Mouse (Mus musculus): ENCODE measurements around the gene Pde1c. TPM values are rescaled to one million over a fixed set of nuclear protein-coding genes. Genes with fewer than 3 reads are reported as not detected.

The Pde1c gene
- polyA plus RNA-seq, 1 experiment from 2014 or later = 1.5 TPM

DNA sequence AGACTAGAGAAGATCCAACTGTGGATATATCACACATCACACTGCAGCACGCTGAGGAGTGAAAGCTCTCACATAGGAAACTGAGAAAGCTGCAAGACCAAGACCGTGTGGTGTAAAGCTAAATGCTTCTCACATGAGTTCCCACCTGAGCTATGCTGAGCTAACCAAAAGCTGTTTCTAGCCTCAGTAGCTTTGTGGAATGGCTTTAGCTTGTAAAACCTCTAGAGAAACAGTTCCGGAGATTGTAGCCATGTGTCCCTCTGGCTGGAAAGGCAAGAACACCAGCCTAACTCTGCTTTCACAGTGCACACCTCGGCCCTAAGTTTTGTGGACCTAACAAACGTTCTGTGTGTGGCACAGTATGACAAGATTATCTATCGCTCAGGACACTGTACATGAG is 208.8 kb downstream of the Pde1c start:
- no peak for ATAC-seq
- Histone ChIP-seq H3K4me3 (ENCODE audit: low read length) (no peak overlapping the region), H3K9ac (ENCODE audit: low read depth, low read length) (no peak overlapping the region), H3K27me3 (replicated peaks; ENCODE audit: control insufficient read depth, insufficient read depth, low read length) (0 out of 2 replicates have a peak, but pooled peaks cover 5% of the 10 kb centered on the region), H3K4me1 (ENCODE audit: control insufficient read depth, insufficient read depth, low read length) (peaks cover 8% of the 10 kb centered on the region; the same call in 1 of the 2 replicates), H3K27ac (ENCODE audit: low read length) (no peak overlapping the region), H3K4me2 (ENCODE audit: low read depth, low read length) (0 out of 2 replicates have a peak overlapping the region, but pooled peaks have one; percentile 9), H3K36me3 (ENCODE audit: control insufficient read depth, insufficient read depth, low read length) (no peaks in the 10 kb centered on the region), H3K9me3 (ENCODE audit: control insufficient read depth, low read length) (no peaks in the 10 kb centered on the region)
- 46% methylated on average over 6 of the region's 6 CpGs for WGBS

DNA sequence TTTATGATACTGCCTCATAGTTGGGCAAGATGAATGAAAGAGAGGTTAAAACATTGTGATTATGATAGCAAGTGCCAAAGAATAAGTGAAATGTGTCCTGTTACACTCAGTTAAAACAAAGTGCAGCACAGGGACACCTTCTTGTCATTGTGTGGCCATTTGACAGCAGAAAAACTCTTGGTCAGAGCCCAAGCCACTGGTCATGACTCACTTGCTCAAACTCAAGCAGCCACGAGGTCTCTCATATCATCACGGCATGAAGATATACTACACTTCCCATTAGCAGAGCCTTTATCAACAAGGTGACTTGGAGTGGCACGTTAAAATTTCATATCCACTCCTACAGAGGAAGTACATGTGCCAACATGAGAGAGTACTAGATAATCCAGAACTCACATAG is 209.8 kb downstream of the Pde1c start:
- no peak overlapping the region for H3K9ac ChIP-seq (ENCODE audit: low read depth, low read length)
- no peak overlapping the region for H3K4me3 ChIP-seq (ENCODE audit: low read length)
- 71% methylated on average over 3 of the region's 3 CpGs for WGBS
- H3K4me2 ChIP-seq (ENCODE audit: low read depth, low read length) = no peak overlapping the region
- no peak for ATAC-seq
- no peak overlapping the region for H3K27ac ChIP-seq (ENCODE audit: low read length)
- H3K9me3 ChIP-seq (ENCODE audit: control insufficient read depth, low read length) = no peaks in the 10 kb centered on the region
- 0 out of 2 replicates have a peak, but pooled peaks cover 5% of the 10 kb centered on the region for H3K27me3 ChIP-seq (replicated peaks; ENCODE audit: control insufficient read depth, insufficient read depth, low read length)
- peaks cover 8% of the 10 kb centered on the region; the same call in 1 of the 2 replicates for H3K4me1 ChIP-seq (ENCODE audit: control insufficient read depth, insufficient read depth, low read length)
- H3K36me3 ChIP-seq (ENCODE audit: control insufficient read depth, insufficient read depth, low read length) = no peaks in the 10 kb centered on the region

DNA sequence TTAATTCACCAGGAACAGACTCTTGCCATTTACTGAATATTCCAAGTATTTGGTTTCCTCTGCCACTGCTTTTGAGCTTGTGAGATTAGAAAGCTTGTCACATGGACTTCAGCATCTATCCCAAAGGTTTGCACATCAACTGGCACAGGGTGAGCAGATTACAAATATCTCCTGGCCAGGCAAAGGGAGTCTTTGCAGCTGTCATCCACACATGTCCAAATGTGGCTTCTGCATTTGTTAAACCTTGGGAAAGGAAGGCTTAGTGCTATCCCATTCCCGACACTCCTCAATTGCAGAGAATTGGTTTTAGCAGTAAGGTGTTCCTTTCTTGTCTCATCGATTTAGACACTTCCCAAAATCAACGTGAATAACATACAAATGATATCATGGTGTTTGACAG is 221.7 kb downstream of the Pde1c start:
- Histone ChIP-seq H3K27me3 (replicated peaks; ENCODE audit: control insufficient read depth, insufficient read depth, low read length) (no peaks in the 10 kb centered on the region), H3K9ac (ENCODE audit: low read depth, low read length) (no peak overlapping the region), H3K4me3 (ENCODE audit: low read length) (no peak overlapping the region), H3K4me1 (ENCODE audit: control insufficient read depth, insufficient read depth, low read length) (no peaks in the 10 kb centered on the region), H3K9me3 (ENCODE audit: control insufficient read depth, low read length) (no peaks in the 10 kb centered on the region), H3K4me2 (ENCODE audit: low read depth, low read length) (no peak overlapping the region), H3K27ac (ENCODE audit: low read length) (no peak overlapping the region), H3K36me3 (ENCODE audit: control insufficient read depth, insufficient read depth, low read length) (no peaks in the 10 kb centered on the region)
- 77% methylated on average over 3 of the region's 3 CpGs for WGBS
- ATAC-seq = no peak

DNA sequence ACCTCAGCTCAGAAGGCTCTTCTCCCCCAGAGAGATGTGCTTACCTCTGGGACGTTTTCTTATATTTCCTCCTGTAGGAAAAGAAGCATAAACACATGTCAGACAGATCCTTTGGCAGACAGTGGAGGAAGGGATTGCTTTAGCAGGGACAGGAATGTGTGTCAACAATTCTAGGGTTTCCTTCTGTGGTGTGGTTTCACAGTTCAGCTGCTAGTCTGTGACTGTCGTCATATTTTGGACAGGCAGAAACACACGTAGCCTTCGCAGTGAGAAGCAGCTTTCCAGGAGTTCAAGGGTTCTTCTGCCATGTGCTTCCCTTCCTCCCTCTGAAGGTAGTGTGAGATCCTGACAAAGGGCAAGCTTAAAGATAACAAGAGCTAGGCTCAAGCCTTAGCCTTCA is 223.8 kb downstream of the Pde1c start:
- no peak for ATAC-seq
- WGBS = 49% methylated on average over 4 of the region's 4 CpGs
- Histone ChIP-seq H3K4me1 (ENCODE audit: control insufficient read depth, insufficient read depth, low read length) (no peaks in the 10 kb centered on the region), H3K9ac (ENCODE audit: low read depth, low read length) (no peak overlapping the region), H3K9me3 (ENCODE audit: control insufficient read depth, low read length) (no peaks in the 10 kb centered on the region), H3K27ac (ENCODE audit: low read length) (no peak overlapping the region), H3K4me2 (ENCODE audit: low read depth, low read length) (no peak overlapping the region), H3K27me3 (replicated peaks; ENCODE audit: control insufficient read depth, insufficient read depth, low read length) (no peaks in the 10 kb centered on the region), H3K4me3 (ENCODE audit: low read length) (no peak overlapping the region), H3K36me3 (ENCODE audit: control insufficient read depth, insufficient read depth, low read length) (no peaks in the 10 kb centered on the region)

DNA sequence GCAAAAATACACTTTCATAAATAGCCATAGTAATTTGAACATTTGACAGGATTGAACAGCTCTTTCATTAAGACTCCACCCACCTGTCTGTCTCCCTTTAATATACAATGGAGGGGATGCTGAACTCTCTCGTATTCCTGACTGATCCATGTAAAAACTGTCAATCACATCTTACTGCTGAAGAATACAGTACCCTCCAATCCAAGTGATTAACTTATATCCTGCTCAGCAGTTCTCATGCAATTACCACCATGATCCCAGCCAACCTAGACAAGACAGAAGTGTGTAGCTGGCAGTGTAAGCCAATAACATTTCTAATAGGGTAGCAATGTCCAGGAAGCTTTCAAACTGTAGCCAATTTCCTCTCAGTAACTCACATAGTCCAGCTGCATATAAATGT is 226.9 kb downstream of the Pde1c start:
- H3K9me3 ChIP-seq (ENCODE audit: control insufficient read depth, low read length) = no peaks in the 10 kb centered on the region
- 63% methylated on average over 1 of the region's 1 CpGs for WGBS
- no peaks in the 10 kb centered on the region for H3K27me3 ChIP-seq (replicated peaks; ENCODE audit: control insufficient read depth, insufficient read depth, low read length)
- no peak for ATAC-seq
- no peak overlapping the region for H3K9ac ChIP-seq (ENCODE audit: low read depth, low read length)
- H3K4me2 ChIP-seq (ENCODE audit: low read depth, low read length) = no peak overlapping the region
- no peaks in the 10 kb centered on the region for H3K36me3 ChIP-seq (ENCODE audit: control insufficient read depth, insufficient read depth, low read length)
- H3K27ac ChIP-seq (ENCODE audit: low read length) = no peak overlapping the region
- H3K4me1 ChIP-seq (ENCODE audit: control insufficient read depth, insufficient read depth, low read length) = no peaks in the 10 kb centered on the region
- H3K4me3 ChIP-seq (ENCODE audit: low read length) = no peak overlapping the region

DNA sequence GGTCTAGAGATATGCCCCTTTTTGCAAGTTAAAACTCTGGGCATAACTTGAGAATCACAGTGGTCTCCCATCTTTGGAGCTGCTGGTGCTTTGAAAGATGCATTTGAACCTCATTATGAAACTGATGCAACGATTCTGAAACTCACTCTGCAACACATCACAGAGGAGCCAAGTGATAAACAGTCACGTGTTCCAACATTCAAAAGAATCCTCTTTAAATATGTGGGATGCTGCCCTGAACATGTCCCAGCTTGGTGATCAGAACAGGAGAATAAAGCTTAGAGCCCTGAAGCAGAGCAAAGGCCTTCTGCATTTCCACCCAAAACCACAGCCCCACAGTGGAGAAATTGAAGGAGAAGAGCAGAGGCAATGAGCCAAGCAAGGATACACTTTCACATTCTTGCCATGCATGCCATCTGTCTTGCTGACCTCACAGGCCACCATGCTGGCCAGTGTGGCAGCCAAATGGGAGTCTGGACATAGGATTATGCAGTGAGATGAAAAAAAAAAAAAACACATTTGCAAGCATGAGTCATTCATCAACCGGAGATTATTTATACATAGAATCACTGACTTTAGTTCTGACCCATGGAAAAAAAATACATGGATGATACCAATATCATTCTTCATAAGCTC is 233.0 kb downstream of the Pde1c start:
- H3K9me3 ChIP-seq (ENCODE audit: control insufficient read depth, low read length) = no peaks in the 10 kb centered on the region
- H3K27ac ChIP-seq (ENCODE audit: low read length) = no peak overlapping the region
- H3K4me3 ChIP-seq (ENCODE audit: low read length) = no peak overlapping the region
- WGBS = 80% methylated on average over 3 of the region's 3 CpGs
- no peaks in the 10 kb centered on the region for H3K36me3 ChIP-seq (ENCODE audit: control insufficient read depth, insufficient read depth, low read length)
- H3K27me3 ChIP-seq (replicated peaks; ENCODE audit: control insufficient read depth, insufficient read depth, low read length) = no peaks in the 10 kb centered on the region
- H3K4me2 ChIP-seq (ENCODE audit: low read depth, low read length) = no peak overlapping the region
- H3K9ac ChIP-seq (ENCODE audit: low read depth, low read length) = no peak overlapping the region
- H3K4me1 ChIP-seq (ENCODE audit: control insufficient read depth, insufficient read depth, low read length) = no peaks in the 10 kb centered on the region
- no peak for ATAC-seq

DNA sequence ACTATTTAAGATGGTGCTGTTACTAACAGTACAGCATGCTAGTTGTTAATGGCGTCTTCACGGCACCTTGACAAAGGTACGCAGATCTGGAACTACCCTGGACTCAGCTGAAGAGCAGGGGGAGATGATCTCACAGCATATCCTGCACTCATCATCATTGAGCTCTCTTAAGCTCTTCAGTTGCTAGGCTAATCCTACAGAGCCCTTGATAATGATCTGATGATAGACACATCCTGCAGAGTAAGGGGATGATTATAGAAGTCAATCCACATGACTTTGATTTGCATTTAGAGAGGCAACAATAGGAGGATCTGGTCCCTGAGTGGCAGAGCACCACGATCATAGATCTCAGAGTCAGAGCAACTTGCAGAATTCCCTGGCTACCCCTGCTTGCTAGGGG is 236.8 kb downstream of the Pde1c start:
- no peaks in the 10 kb centered on the region for H3K27me3 ChIP-seq (replicated peaks; ENCODE audit: control insufficient read depth, insufficient read depth, low read length)
- H3K4me2 ChIP-seq (ENCODE audit: low read depth, low read length) = no peak overlapping the region
- no peaks in the 10 kb centered on the region for H3K36me3 ChIP-seq (ENCODE audit: control insufficient read depth, insufficient read depth, low read length)
- no peak for ATAC-seq
- no peaks in the 10 kb centered on the region for H3K4me1 ChIP-seq (ENCODE audit: control insufficient read depth, insufficient read depth, low read length)
- no peaks in the 10 kb centered on the region for H3K9me3 ChIP-seq (ENCODE audit: control insufficient read depth, low read length)
- 78% methylated on average over 4 of the region's 4 CpGs for WGBS
- H3K4me3 ChIP-seq (ENCODE audit: low read length) = no peak overlapping the region
- no peak overlapping the region for H3K27ac ChIP-seq (ENCODE audit: low read length)
- H3K9ac ChIP-seq (ENCODE audit: low read depth, low read length) = no peak overlapping the region

DNA sequence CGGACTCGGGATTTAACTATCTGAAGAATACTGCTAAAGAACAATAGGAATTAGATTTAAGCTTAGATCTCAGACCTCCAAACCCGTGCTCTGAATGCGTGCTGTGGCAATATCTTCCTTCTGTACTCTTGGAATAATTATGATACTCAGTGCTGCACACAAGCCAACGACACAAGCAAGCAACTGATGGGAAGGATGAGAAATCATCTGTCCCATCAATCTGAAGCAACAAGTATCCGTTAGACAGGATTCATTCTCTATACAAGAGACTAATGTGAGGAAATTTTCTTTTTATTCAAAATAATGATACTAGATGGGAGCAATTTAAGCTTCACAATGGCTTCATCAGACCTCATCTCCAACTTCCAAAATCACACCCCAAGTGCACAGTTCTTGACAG is 237.5 kb downstream of the Pde1c start:
- Histone ChIP-seq H3K9me3 (ENCODE audit: control insufficient read depth, low read length) (no peaks in the 10 kb centered on the region), H3K36me3 (ENCODE audit: control insufficient read depth, insufficient read depth, low read length) (no peaks in the 10 kb centered on the region), H3K4me3 (ENCODE audit: low read length) (no peak overlapping the region), H3K4me2 (ENCODE audit: low read depth, low read length) (no peak overlapping the region), H3K27ac (ENCODE audit: low read length) (no peak overlapping the region), H3K9ac (ENCODE audit: low read depth, low read length) (no peak overlapping the region), H3K27me3 (replicated peaks; ENCODE audit: control insufficient read depth, insufficient read depth, low read length) (no peaks in the 10 kb centered on the region), H3K4me1 (ENCODE audit: control insufficient read depth, insufficient read depth, low read length) (no peaks in the 10 kb centered on the region)
- 90% methylated on average over 6 of the region's 6 CpGs for WGBS
- no peak for ATAC-seq

DNA sequence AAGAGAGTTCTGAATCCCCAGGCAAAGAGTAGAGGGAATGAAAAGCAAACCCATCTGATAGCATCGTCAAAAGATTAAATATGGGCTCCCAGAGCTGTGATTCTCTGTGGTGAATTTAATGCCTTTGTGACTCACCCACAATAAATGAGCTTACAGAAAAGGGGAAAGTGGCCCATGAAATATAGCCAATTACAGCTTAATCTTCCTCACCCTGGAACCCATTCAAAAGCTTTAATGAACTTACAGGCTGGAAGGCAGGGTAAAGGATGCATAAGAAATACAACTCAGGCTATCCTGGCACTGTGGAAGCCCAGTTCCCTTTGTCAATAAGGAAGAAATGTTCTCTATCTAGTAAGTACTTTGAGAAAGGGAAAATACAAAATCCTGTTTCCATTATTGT is 240.8 kb downstream of the Pde1c start:
- no peak for ATAC-seq
- Histone ChIP-seq H3K4me1 (ENCODE audit: control insufficient read depth, insufficient read depth, low read length) (no peaks in the 10 kb centered on the region), H3K27me3 (replicated peaks; ENCODE audit: control insufficient read depth, insufficient read depth, low read length) (no peaks in the 10 kb centered on the region), H3K9me3 (ENCODE audit: control insufficient read depth, low read length) (no peaks in the 10 kb centered on the region), H3K4me3 (ENCODE audit: low read length) (no peak overlapping the region), H3K9ac (ENCODE audit: low read depth, low read length) (no peak overlapping the region), H3K27ac (ENCODE audit: low read length) (no peak overlapping the region), H3K4me2 (ENCODE audit: low read depth, low read length) (no peak overlapping the region), H3K36me3 (ENCODE audit: control insufficient read depth, insufficient read depth, low read length) (no peaks in the 10 kb centered on the region)
- WGBS = 51% methylated on average over 1 of the region's 1 CpGs

DNA sequence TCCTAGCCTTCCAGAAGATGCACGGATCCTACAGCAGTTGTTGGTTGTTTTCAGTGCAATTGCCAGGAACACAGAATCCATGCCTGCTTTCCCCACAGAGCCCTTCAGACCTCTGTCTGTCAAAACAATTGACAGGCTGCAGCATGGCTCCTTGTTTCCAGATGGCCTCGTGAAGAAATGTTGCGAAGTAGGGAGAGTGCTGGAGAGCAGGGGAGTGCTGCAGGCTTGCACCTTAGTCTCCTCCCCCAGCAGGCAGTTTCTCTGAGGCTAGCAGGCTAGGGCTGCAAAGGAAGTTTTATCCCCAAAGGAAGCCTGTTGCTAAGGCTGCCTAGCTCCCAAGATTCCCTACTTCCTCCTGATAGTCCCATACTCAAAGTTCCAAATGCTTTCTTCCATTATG is 246.1 kb downstream of the Pde1c start:
- ATAC-seq = no peak
- Histone ChIP-seq H3K4me1 (ENCODE audit: control insufficient read depth, insufficient read depth, low read length) (peaks cover 4% of the 10 kb centered on the region), H3K9ac (ENCODE audit: low read depth, low read length) (no peak overlapping the region), H3K4me3 (ENCODE audit: low read length) (no peak overlapping the region), H3K9me3 (ENCODE audit: control insufficient read depth, low read length) (no peaks in the 10 kb centered on the region), H3K4me2 (ENCODE audit: low read depth, low read length) (no peak overlapping the region), H3K27me3 (replicated peaks; ENCODE audit: control insufficient read depth, insufficient read depth, low read length) (no peaks in the 10 kb centered on the region), H3K27ac (ENCODE audit: low read length) (no peak overlapping the region; the same call in 1 of the 2 replicates), H3K36me3 (ENCODE audit: control insufficient read depth, insufficient read depth, low read length) (no peaks in the 10 kb centered on the region)
- 16% methylated on average over 3 of the region's 3 CpGs for WGBS

All from intestine, embryonic 16.5 days (tissue).